11 mouse cellular contexts compared by ENCODE assay signal in the genomic region with DNA sequence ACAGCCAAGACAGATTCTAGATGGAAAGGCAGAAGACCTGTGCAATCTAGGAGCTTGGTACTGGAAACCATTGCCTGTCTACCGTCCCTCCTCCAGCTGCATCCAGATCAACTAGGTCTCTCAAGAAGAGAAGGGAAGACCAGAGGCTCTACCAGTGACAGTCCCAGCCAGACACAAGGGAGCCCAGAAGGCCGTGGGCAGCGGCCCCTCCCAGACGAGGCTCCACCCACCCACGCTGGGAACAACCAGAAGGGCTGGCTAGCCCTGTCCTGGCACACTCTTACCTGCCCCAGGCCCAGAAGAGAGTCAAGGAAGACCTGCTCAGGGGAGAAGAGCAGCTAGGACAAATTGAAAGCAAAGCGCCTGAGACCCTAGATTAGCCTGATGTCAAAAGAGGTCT. TPM values are rescaled to one million over a fixed set of nuclear protein-coding genes. Genes with fewer than 3 reads are reported as not detected.
DNase-seq lines count a peak whose midpoint lies in the region; ATAC-seq and TF ChIP-seq lines count a peak whose summit lies in the region.
"Had no signal": no experiment of that assay in that cellular context is flagged by ENCODE, and none has a peak within 500 bp of the region (broad histone marks: within the 10 kb centered on the region; RNA-seq: fewer than 3 reads in every experiment).

No protein-coding gene starts in this region.

- H3K9ac ChIP-seq in embryonic facial prominence, embryonic 12.5 days = no peak overlapping the region
- no peak overlapping the region for H3K9ac ChIP-seq in heart, postnatal 0 days (replicated peaks; ENCODE audit: low read depth, low read length)
- H3K9ac ChIP-seq: midbrain, embryonic 13.5 days had no signal

- TF ChIP-seq EP300 in heart, postnatal 0 days (IDR thresholded peaks at IDR 0.05; ENCODE audit: low read depth) = no peak

- H3K9me3 ChIP-seq in embryonic facial prominence, embryonic 12.5 days = no peaks in the 10 kb centered on the region
- no peaks in the 10 kb centered on the region for H3K9me3 ChIP-seq in embryonic facial prominence, embryonic 10.5 days
- H3K9me3 ChIP-seq in heart, postnatal 0 days (replicated peaks; ENCODE audit: control insufficient read depth, low read length) = no peaks in the 10 kb centered on the region
- H3K9me3 ChIP-seq: midbrain, embryonic 13.5 days had no signal

- 68% methylated on average over 6 of the region's 6 CpGs for WGBS in embryonic facial prominence, embryonic 12.5 days
- WGBS in embryonic facial prominence, embryonic 10.5 days = 69% methylated on average over 6 of the region's 6 CpGs
- WGBS in heart, postnatal 0 days = 28% methylated on average over 6 of the region's 6 CpGs

- no peaks in the 10 kb centered on the region for H3K27me3 ChIP-seq in embryonic facial prominence, embryonic 12.5 days
- H3K27me3 ChIP-seq in embryonic facial prominence, embryonic 10.5 days (replicated peaks; ENCODE audit: low read depth, poor library complexity, severe bottlenecking) = peaks cover 21% of the 10 kb centered on the region
- H3K27me3 ChIP-seq in heart, postnatal 0 days (ENCODE audit: control insufficient read depth, insufficient read depth, low read length) = no peaks in the 10 kb centered on the region
- H3K27me3 ChIP-seq: midbrain, embryonic 13.5 days had no signal

- DNase-seq in embryonic facial prominence, embryonic 10.5 days (ENCODE audit: low spot score) = no peak
- DNase-seq in left cerebral cortex, adult 2 months (ENCODE audit: extremely low spot score in 1 of 2, low spot score in 2 of 2) = no peak
- no peak for DNase-seq in left cerebral cortex, postnatal 4 days
- peak; percentile 58 for DNase-seq in brain, adult 2 months (ENCODE audit: low read depth, low spot score)
- no peak for DNase-seq in heart, postnatal 0 days (ENCODE audit: low spot score)
- DNase-seq in thymus, postnatal 36 days = no peak

- peaks cover 13% of the 10 kb centered on the region; the same call in 1 of the 2 replicates for H3K36me3 ChIP-seq in embryonic facial prominence, embryonic 12.5 days
- peaks cover 35% of the 10 kb centered on the region for H3K36me3 ChIP-seq in embryonic facial prominence, embryonic 10.5 days (replicated peaks)
- H3K36me3 ChIP-seq in heart, postnatal 0 days (replicated peaks; ENCODE audit: control insufficient read depth, insufficient read depth, low read length) = peaks cover 5% of the 10 kb centered on the region; the same call in 1 of the 2 replicates

- no peak overlapping the region for H3K4me3 ChIP-seq in embryonic facial prominence, embryonic 12.5 days
- no peak overlapping the region for H3K4me3 ChIP-seq in embryonic facial prominence, embryonic 10.5 days
- H3K4me3 ChIP-seq in left cerebral cortex, adult 2 months = no peak overlapping the region
- H3K4me3 ChIP-seq in heart, postnatal 0 days (ENCODE audit: low read depth, low read length) = no peak overlapping the region
- H3K4me3 ChIP-seq: midbrain, embryonic 13.5 days had no signal

- intact Hi-C loops in left cerebral cortex, adult 2 months (cut with DNase I) = no loop called here
- intact Hi-C loops in left cerebral cortex, postnatal 4 days (cut with DNase I) = no loop called here

- no peak for ATAC-seq in embryonic facial prominence, embryonic 12.5 days (ENCODE audit: insufficient number of reproducible peaks, insufficient read depth, low FRiP score, low TSS enrichment)
- ATAC-seq in heart, postnatal 0 days (ENCODE audit: insufficient read depth, low read depth) = no peak
- no peak for ATAC-seq in megakaryocyte-erythroid progenitor cell, adult 5-6 weeks (replicated peaks; ENCODE audit: low FRiP score, low TSS enrichment, poor library complexity, severe bottlenecking)
- ATAC-seq: activated CD4-positive, CD25-positive, alpha-beta regulatory T cell, adult 4 months; hindbrain, embryonic 16.5 days; midbrain, embryonic 13.5 days had no signal

- peak overlapping the region; percentile 25; the same call in 1 of the 2 replicates for H3K27ac ChIP-seq in embryonic facial prominence, embryonic 12.5 days
- no peak overlapping the region; the same call in 1 of the 2 replicates for H3K27ac ChIP-seq in embryonic facial prominence, embryonic 10.5 days (replicated peaks)
- peak overlapping the region; percentile 92; the same call in 1 of the 2 replicates for H3K27ac ChIP-seq in left cerebral cortex, adult 2 months
- H3K27ac ChIP-seq in heart, postnatal 0 days (ENCODE audit: low read depth) = peak overlapping the region; percentile 92

- H3K4me1 ChIP-seq in embryonic facial prominence, embryonic 12.5 days = peaks cover 64% of the 10 kb centered on the region
- peaks cover 87% of the 10 kb centered on the region for H3K4me1 ChIP-seq in embryonic facial prominence, embryonic 10.5 days
- peaks cover 80% of the 10 kb centered on the region for H3K4me1 ChIP-seq in heart, postnatal 0 days (ENCODE audit: control insufficient read depth, insufficient read depth)

- no peak for TF ChIP-seq CTCF in left cerebral cortex, adult 2 months (IDR thresholded peaks at IDR 0.05)
- no peak for TF ChIP-seq CTCF in heart, postnatal 0 days (IDR thresholded peaks at IDR 0.05; ENCODE audit: low read depth)

- H3K4me2 ChIP-seq in embryonic facial prominence, embryonic 12.5 days (replicated peaks) = no peak overlapping the region
- peak overlapping the region; percentile 35 for H3K4me2 ChIP-seq in heart, postnatal 0 days (ENCODE audit: low read depth, low read length)
- H3K4me2 ChIP-seq: midbrain, embryonic 13.5 days had no signal

RNA-seq across cellular contexts. Expression of a gene that starts 9.5 kb away (rescaled TPM):
- polyA plus RNA-seq in embryonic facial prominence, embryonic 12.5 days (2016; fragmentation: Nextera tagmentation; extraction: Ambion mirVana) = 70.0 and 80.0 TPM in 2 replicates
- 49.6 and 52.9 TPM in 2 replicates for polyA plus RNA-seq in embryonic facial prominence, embryonic 10.5 days (2016; fragmentation: Nextera tagmentation; extraction: Ambion mirVana)
- 100 to 1,000 TPM; 286 to 315 TPM for total RNA-seq in left cerebral cortex, adult 2 months (2021)
- total RNA-seq in left cerebral cortex, postnatal 4 days (2021) = 100 to 1,000 TPM; 205 to 213 TPM
- total RNA-seq in heart, postnatal 0 days (2014; rRNA removed; ENCODE audit: low replicate concordance) = 194 and 287 TPM in 2 replicates
- 51.4 and 67.2 TPM in 2 replicates for polyA plus RNA-seq in heart, postnatal 0 days (2015; fragmentation: Nextera tagmentation; extraction: Ambion mirVana)
- 10.7 and 16.6 TPM in 2 replicates for total RNA-seq in megakaryocyte-erythroid progenitor cell, adult 5-6 weeks (2014; fragmentation: Nextera tagmentation)
- total RNA-seq in megakaryocyte-erythroid progenitor cell, adult 5-6 weeks (2017) = 6.1 and 11.4 TPM in 2 replicates

RNA-seq across cellular contexts. Expression of a gene that starts 28.2 kb away (rescaled TPM):
- polyA plus RNA-seq in embryonic facial prominence, embryonic 12.5 days (2016; fragmentation: Nextera tagmentation; extraction: Ambion mirVana) = 20.6 and 21.7 TPM in 2 replicates
- polyA plus RNA-seq in embryonic facial prominence, embryonic 10.5 days (2016; fragmentation: Nextera tagmentation; extraction: Ambion mirVana) = 30.1 and 32.4 TPM in 2 replicates
- 1 to 10 TPM; 1.0 to 2.0 TPM for total RNA-seq in left cerebral cortex, adult 2 months (2021)
- total RNA-seq in left cerebral cortex, postnatal 4 days (2021) = 1 to 10 TPM; 1.4 to 1.6 TPM
- 3.9 and 5.6 TPM in 2 replicates for total RNA-seq in heart, postnatal 0 days (2014; rRNA removed; ENCODE audit: low replicate concordance)
- polyA plus RNA-seq in heart, postnatal 0 days (2015; fragmentation: Nextera tagmentation; extraction: Ambion mirVana) = 2.2 and 2.9 TPM in 2 replicates
- 36.4 and 48.1 TPM in 2 replicates for total RNA-seq in megakaryocyte-erythroid progenitor cell, adult 5-6 weeks (2014; fragmentation: Nextera tagmentation)
- total RNA-seq in megakaryocyte-erythroid progenitor cell, adult 5-6 weeks (2017) = 7.5 and 12.3 TPM in 2 replicates

RNA-seq across cellular contexts. Expression of a gene that starts 31.0 kb away (rescaled TPM):
- 30.3 and 31.3 TPM in 2 replicates for polyA plus RNA-seq in embryonic facial prominence, embryonic 12.5 days (2016; fragmentation: Nextera tagmentation; extraction: Ambion mirVana)
- polyA plus RNA-seq in embryonic facial prominence, embryonic 10.5 days (2016; fragmentation: Nextera tagmentation; extraction: Ambion mirVana) = 38.2 and 39.6 TPM in 2 replicates
- 10 to 100 TPM; 62.9 to 69.8 TPM for total RNA-seq in left cerebral cortex, adult 2 months (2021)
- total RNA-seq in left cerebral cortex, postnatal 4 days (2021) = 10 to 100 TPM; 34.6 to 35.4 TPM
- 47.9 and 55.5 TPM in 2 replicates for total RNA-seq in heart, postnatal 0 days (2014; rRNA removed; ENCODE audit: low replicate concordance)
- 18.7 and 20.0 TPM in 2 replicates for polyA plus RNA-seq in heart, postnatal 0 days (2015; fragmentation: Nextera tagmentation; extraction: Ambion mirVana)
- 71.5 and 93.3 TPM in 2 replicates for total RNA-seq in megakaryocyte-erythroid progenitor cell, adult 5-6 weeks (2014; fragmentation: Nextera tagmentation)
- 39.9 and 59.4 TPM in 2 replicates for total RNA-seq in megakaryocyte-erythroid progenitor cell, adult 5-6 weeks (2017)

RNA-seq across cellular contexts. Expression of a gene that starts 35.4 kb away (rescaled TPM):
- polyA plus RNA-seq in embryonic facial prominence, embryonic 12.5 days (2016; fragmentation: Nextera tagmentation; extraction: Ambion mirVana) = 104 and 108 TPM in 2 replicates
- 145 and 155 TPM in 2 replicates for polyA plus RNA-seq in embryonic facial prominence, embryonic 10.5 days (2016; fragmentation: Nextera tagmentation; extraction: Ambion mirVana)
- total RNA-seq in left cerebral cortex, adult 2 months (2021) = 10 to 100 TPM; 55.2 to 58.9 TPM
- total RNA-seq in left cerebral cortex, postnatal 4 days (2021) = 10 to 100 TPM; 84.5 to 86.0 TPM
- 36.0 and 41.4 TPM in 2 replicates for total RNA-seq in heart, postnatal 0 days (2014; rRNA removed; ENCODE audit: low replicate concordance)
- 90.1 and 92.7 TPM in 2 replicates for polyA plus RNA-seq in heart, postnatal 0 days (2015; fragmentation: Nextera tagmentation; extraction: Ambion mirVana)
- 110 TPM in 2 replicates for total RNA-seq in megakaryocyte-erythroid progenitor cell, adult 5-6 weeks (2014; fragmentation: Nextera tagmentation)
- total RNA-seq in megakaryocyte-erythroid progenitor cell, adult 5-6 weeks (2017) = 71.3 and 94.9 TPM in 2 replicates

RNA-seq across cellular contexts. Expression of a gene that starts 48.1 kb away (rescaled TPM):
- 0.10 and 0.18 TPM in 2 replicates for polyA plus RNA-seq in embryonic facial prominence, embryonic 12.5 days (2016; fragmentation: Nextera tagmentation; extraction: Ambion mirVana)
- polyA plus RNA-seq in embryonic facial prominence, embryonic 10.5 days (2016; fragmentation: Nextera tagmentation; extraction: Ambion mirVana) = 0.09 and 0.10 TPM in 2 replicates
- total RNA-seq in left cerebral cortex, adult 2 months (2021) = 1 to 10 TPM; 1.2 to 1.4 TPM
- total RNA-seq in left cerebral cortex, postnatal 4 days (2021) = under 1 TPM; 0.91 to 0.98 TPM
- 0.99 and 1.2 TPM in 2 replicates for total RNA-seq in heart, postnatal 0 days (2014; rRNA removed; ENCODE audit: low replicate concordance)
- polyA plus RNA-seq in heart, postnatal 0 days (2015; fragmentation: Nextera tagmentation; extraction: Ambion mirVana) = 0.07 TPM in 2 replicates
- 2.2 and 2.5 TPM in 2 replicates for total RNA-seq in megakaryocyte-erythroid progenitor cell, adult 5-6 weeks (2014; fragmentation: Nextera tagmentation)
- 0.84 and 1.3 TPM in 2 replicates for total RNA-seq in megakaryocyte-erythroid progenitor cell, adult 5-6 weeks (2017)
- polyA plus RNA-seq: activated CD4-positive, CD25-positive, alpha-beta regulatory T cell, adult 4 months; midbrain, embryonic 13.5 days had no signal

Comparison
In these comparisons a context has a peak if more than half of its experiments do, and no peak if none do; other contexts are left out.
1. RNA of a gene that starts 9.5 kb away (total RNA-seq): 286 to 315 TPM in left cerebral cortex, adult 2 months, 194 to 287 TPM in heart, postnatal 0 days and 205 to 213 TPM in left cerebral cortex, postnatal 4 days; 6.1 to 16.6 TPM in megakaryocyte-erythroid progenitor cell, adult 5-6 weeks; every median in the first group is over 10 times any median in the second.